Mouse (Mus musculus): ENCODE data around the gene Nagk. TPM values are rescaled to one million over a fixed set of nuclear protein-coding genes. Genes with fewer than 3 reads are reported as not detected.
"Not testable (repeated sequence)": the region's sequence is repeated elsewhere in the genome, so short reads cannot be mapped to it uniquely, and the experiment has no call there.

Nagk gene
- polyA plus RNA-seq, 1 experiment from 2014 or later: 65.7 TPM

- Histone ChIP-seq H3K27me3 (no peaks in the 10 kb centered on the region; the same call in 1 of the 2 replicates), H3K9me3 (replicated peaks) (no peaks in the 10 kb centered on the region), H3K9ac (peak within 1 kb of the TSS; percentile 89), H3K4me2 (replicated peaks) (peak within 1 kb of the TSS; percentile 78), H3K4me3 (peak within 1 kb of the TSS; percentile 74), H3K4me1 (peaks cover 12% of the 10 kb centered on the region), H3K27ac (peak within 1 kb of the TSS; percentile 64), H3K36me3 (peaks cover 20% of the 10 kb centered on the region)
- ATAC-seq (ENCODE audit: low FRiP score): peak; percentile 93
- WGBS: under 1% methylated on average over 45 of the region's 45 CpGs
Observed at GRCm38 (mm10) chr6:83775638-83776293, 19.0 kb upstream of the Nagk start, which contains the start of gene Tex261. Gene Tex261, minus strand, starts transcription at chr6:83775813.

- Histone ChIP-seq H3K9ac (no peak overlapping the region), H3K9me3 (replicated peaks) (no peaks in the 10 kb centered on the region), H3K4me1 (peaks cover 12% of the 10 kb centered on the region), H3K4me3 (no peak overlapping the region), H3K4me2 (replicated peaks) (no peak overlapping the region), H3K27ac (no peak overlapping the region), H3K27me3 (no peaks in the 10 kb centered on the region; the same call in 1 of the 2 replicates), H3K36me3 (no peaks in the 10 kb centered on the region)
- ATAC-seq (ENCODE audit: low FRiP score): no peak
- 78% methylated on average over 7 of the region's 7 CpGs for WGBS
Observed at GRCm38 (mm10) chr6:83778306-83778705, 16.5 kb upstream of the Nagk start.

GRCm38 (mm10) chr6:83779026-83779425, 15.8 kb upstream of the Nagk start:
- H3K4me2 ChIP-seq (replicated peaks): no peak overlapping the region
- H3K4me1 ChIP-seq: peaks cover 11% of the 10 kb centered on the region
- H3K36me3 ChIP-seq: no peaks in the 10 kb centered on the region
- no peaks in the 10 kb centered on the region for H3K9me3 ChIP-seq (replicated peaks)
- no peak overlapping the region for H3K27ac ChIP-seq
- no peak for ATAC-seq (ENCODE audit: low FRiP score)
- no peak overlapping the region for H3K4me3 ChIP-seq
- 7% methylated on average over 5 of the region's 5 CpGs for WGBS
- no peak overlapping the region for H3K9ac ChIP-seq
- no peaks in the 10 kb centered on the region; the same call in 1 of the 2 replicates for H3K27me3 ChIP-seq

GRCm38 (mm10) chr6:83786426-83786825, 8.4 kb upstream of the Nagk start:
- WGBS: 81% methylated on average over 3 of the region's 3 CpGs
- no peak overlapping the region for H3K4me2 ChIP-seq (replicated peaks)
- H3K4me1 ChIP-seq: no peaks in the 10 kb centered on the region
- ATAC-seq (ENCODE audit: low FRiP score): no peak
- no peaks in the 10 kb centered on the region for H3K27me3 ChIP-seq
- no peak overlapping the region for H3K4me3 ChIP-seq
- no peak overlapping the region for H3K9ac ChIP-seq
- no peak overlapping the region for H3K27ac ChIP-seq
- H3K9me3 ChIP-seq (replicated peaks): no peaks in the 10 kb centered on the region
- H3K36me3 ChIP-seq: no peaks in the 10 kb centered on the region

- H3K4me1 ChIP-seq: no peaks in the 10 kb centered on the region
- no peak for ATAC-seq (ENCODE audit: low FRiP score)
- no peaks in the 10 kb centered on the region for H3K9me3 ChIP-seq (replicated peaks)
- no peak overlapping the region for H3K4me3 ChIP-seq
- H3K27me3 ChIP-seq: no peaks in the 10 kb centered on the region
- no peak overlapping the region for H3K27ac ChIP-seq
- no peak overlapping the region for H3K9ac ChIP-seq
- 32% methylated on average over 7 of the region's 7 CpGs for WGBS
- no peaks in the 10 kb centered on the region for H3K36me3 ChIP-seq
- no peak overlapping the region for H3K4me2 ChIP-seq (replicated peaks)
Observed at GRCm38 (mm10) chr6:83788554-83788953, 6.2 kb upstream of the Nagk start.

GRCm38 (mm10) chr6:83790533-83790932, 4.2 kb upstream of the Nagk start:
- not testable (repeated sequence) for H3K4me3 ChIP-seq; H3K27me3 ChIP-seq; H3K4me2 ChIP-seq (replicated peaks); H3K36me3 ChIP-seq; H3K4me1 ChIP-seq; H3K9me3 ChIP-seq (replicated peaks); H3K9ac ChIP-seq; ATAC-seq (ENCODE audit: low FRiP score); H3K27ac ChIP-seq
- 90% methylated on average over 5 of the region's 5 CpGs for WGBS

- no peak overlapping the region for H3K4me3 ChIP-seq
- 82% methylated on average over 4 of the region's 4 CpGs for WGBS
Observed at GRCm38 (mm10) chr6:83791251-83791890, 3.4 kb upstream of the Nagk start.

GRCm38 (mm10) chr6:83795492-83795900, 714 bp downstream of the Nagk start:
- peak overlapping the region; percentile 89 for H3K4me2 ChIP-seq (replicated peaks)
- H3K9me3 ChIP-seq (replicated peaks): no peaks in the 10 kb centered on the region
- peaks cover 6% of the 10 kb centered on the region for H3K4me1 ChIP-seq
- H3K4me3 ChIP-seq: peak overlapping the region; percentile 62
- peak; percentile 38; the same call in 1 of the 2 replicates for ATAC-seq (ENCODE audit: low FRiP score)
- peaks cover 8% of the 10 kb centered on the region for H3K36me3 ChIP-seq
- peak overlapping the region; percentile 96 for H3K27ac ChIP-seq
- 12% methylated on average over 13 of the region's 13 CpGs for WGBS
- H3K27me3 ChIP-seq: no peaks in the 10 kb centered on the region
- H3K9ac ChIP-seq: peak overlapping the region; percentile 78

More at GRCm38 (mm10) chr6:83791251-83791890, 3.4 kb upstream of the Nagk start:
- H3K4me1 ChIP-seq: peaks cover 6% of the 10 kb centered on the region
- H3K36me3 ChIP-seq: no peaks in the 10 kb centered on the region
- no peaks in the 10 kb centered on the region for H3K9me3 ChIP-seq (replicated peaks)
- H3K4me2 ChIP-seq (replicated peaks): no peak overlapping the region
- H3K9ac ChIP-seq: no peak overlapping the region
- no peaks in the 10 kb centered on the region for H3K27me3 ChIP-seq
- ATAC-seq (ENCODE audit: low FRiP score): no peak
- no peak overlapping the region for H3K27ac ChIP-seq

- no peak for ATAC-seq (ENCODE audit: low FRiP score)
- Histone ChIP-seq H3K4me1 (peaks cover 6% of the 10 kb centered on the region), H3K27me3 (no peaks in the 10 kb centered on the region), H3K36me3 (peaks cover 20% of the 10 kb centered on the region), H3K9ac (no peak overlapping the region), H3K4me2 (replicated peaks) (0 out of 2 replicates have a peak overlapping the region, but pooled peaks have one; percentile 5), H3K9me3 (replicated peaks) (no peaks in the 10 kb centered on the region), H3K4me3 (no peak overlapping the region), H3K27ac (no peak overlapping the region)
- 58% methylated on average over 3 of the region's 3 CpGs for WGBS
Observed at GRCm38 (mm10) chr6:83796686-83797085, 1.9 kb downstream of the Nagk start.

- no peak overlapping the region for H3K9ac ChIP-seq
- no peak for ATAC-seq (ENCODE audit: low FRiP score)
- no peaks in the 10 kb centered on the region for H3K9me3 ChIP-seq (replicated peaks)
- H3K27ac ChIP-seq: no peak overlapping the region
- WGBS: 87% methylated on average over 5 of the region's 5 CpGs
- H3K4me3 ChIP-seq: no peak overlapping the region
- H3K36me3 ChIP-seq: peaks cover 54% of the 10 kb centered on the region
- no peaks in the 10 kb centered on the region for H3K27me3 ChIP-seq
- no peak overlapping the region for H3K4me2 ChIP-seq (replicated peaks)
- H3K4me1 ChIP-seq: no peaks in the 10 kb centered on the region
Observed at GRCm38 (mm10) chr6:83802033-83802432, 7.3 kb downstream of the Nagk start.

- Histone ChIP-seq H3K27me3 (no peaks in the 10 kb centered on the region), H3K9me3 (replicated peaks) (no peaks in the 10 kb centered on the region), H3K36me3 (peaks cover 59% of the 10 kb centered on the region), H3K9ac (no peak overlapping the region), H3K4me1 (no peaks in the 10 kb centered on the region), H3K4me2 (replicated peaks) (no peak overlapping the region), H3K4me3 (no peak overlapping the region), H3K27ac (no peak overlapping the region)
- ATAC-seq (ENCODE audit: low FRiP score): no peak
- 92% methylated on average over 3 of the region's 3 CpGs for WGBS
Observed at GRCm38 (mm10) chr6:83802846-83803245, 8.1 kb downstream of the Nagk start.

- no peaks in the 10 kb centered on the region for H3K27me3 ChIP-seq
- WGBS: 92% methylated on average over 3 of the region's 3 CpGs
- H3K4me2 ChIP-seq (replicated peaks): no peak overlapping the region
- H3K36me3 ChIP-seq: peaks cover 18% of the 10 kb centered on the region
- H3K9me3 ChIP-seq (replicated peaks): no peaks in the 10 kb centered on the region
- H3K27ac ChIP-seq: no peak overlapping the region
- no peak overlapping the region for H3K9ac ChIP-seq
- no peaks in the 10 kb centered on the region for H3K4me1 ChIP-seq
- H3K4me3 ChIP-seq: no peak overlapping the region
- no peak for ATAC-seq (ENCODE audit: low FRiP score)
Observed at GRCm38 (mm10) chr6:83815801-83816200, 21.0 kb downstream of the Nagk start.

Measured in hindbrain, embryonic 12.5 days (tissue).